Mouse (Mus musculus): ENCODE data around the gene Fam163b.

Fam163b gene

DNA sequence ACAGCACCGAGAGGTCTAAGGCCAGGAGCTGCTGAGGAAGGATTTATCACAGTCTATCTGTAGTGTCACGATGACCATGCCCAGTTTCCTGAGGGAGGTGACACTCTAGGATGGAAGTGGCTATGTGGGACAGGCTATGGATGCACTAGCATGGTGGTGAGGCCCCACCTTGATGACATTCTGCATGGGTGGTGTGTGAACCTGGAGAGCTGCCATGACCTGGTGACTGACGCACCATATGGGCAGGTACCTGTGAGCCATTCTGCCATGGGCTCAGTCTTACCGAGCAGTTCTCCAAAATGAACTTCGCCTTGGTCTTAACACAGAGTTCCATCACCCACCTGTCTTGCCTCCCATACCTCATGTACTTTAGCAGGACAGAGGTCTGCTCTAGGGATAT, 54.7 kb downstream of the Fam163b start:
- no peak for DNase-seq (ENCODE audit: low read depth)

DNA sequence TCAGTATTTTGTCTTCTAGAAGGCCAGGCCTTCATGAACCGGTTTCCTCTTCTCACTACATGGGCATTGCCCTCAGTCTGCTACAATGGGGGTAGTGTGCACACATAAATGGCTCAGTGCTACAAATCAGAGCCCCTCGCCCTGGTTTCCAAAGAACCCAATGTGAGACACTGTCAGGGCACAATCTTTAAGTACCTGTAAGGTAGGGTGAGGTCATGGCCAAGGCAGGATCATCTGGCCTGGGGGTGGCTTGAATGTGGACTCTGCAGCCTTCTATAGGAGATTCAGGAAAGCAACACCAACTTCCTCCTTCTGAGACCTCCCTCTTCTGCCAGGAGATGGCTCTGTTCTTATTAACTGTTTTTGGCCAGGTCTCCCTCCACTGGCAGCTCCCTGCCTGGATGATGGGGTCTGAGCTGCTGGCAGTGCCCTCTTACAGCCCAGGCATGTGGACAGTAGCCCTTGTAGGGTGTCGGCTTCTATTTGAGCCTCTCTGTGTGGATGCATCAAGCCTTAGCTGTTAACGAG, 55.7 kb downstream of the Fam163b start:
- no peak for DNase-seq (ENCODE audit: low read depth)

DNA sequence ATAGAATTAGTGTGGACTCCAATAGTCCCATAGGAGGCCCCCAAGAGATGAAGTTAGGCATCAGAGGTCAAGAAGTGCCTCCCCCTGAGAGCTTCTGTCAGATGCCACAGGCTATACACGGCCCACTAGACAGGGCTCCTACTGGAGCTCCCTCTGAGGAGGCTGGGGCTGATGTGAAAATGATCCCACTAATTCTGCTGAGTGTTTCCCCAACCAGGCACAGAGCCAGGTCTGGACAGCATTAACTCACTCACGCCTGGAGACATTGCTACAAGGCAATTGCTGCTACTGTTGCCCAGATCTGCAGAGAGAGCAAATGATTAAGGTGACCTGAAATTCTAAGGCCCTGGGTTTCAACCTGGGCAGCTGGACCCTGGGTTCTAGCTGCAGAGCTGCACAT, 56.5 kb downstream of the Fam163b start:
- no peak for DNase-seq (ENCODE audit: low read depth)

- DNase-seq (ENCODE audit: low read depth), result no peak
Measured at GRCm38 (mm10) chr2:27084963-27085362, 57.3 kb downstream of the Fam163b start.

DNA sequence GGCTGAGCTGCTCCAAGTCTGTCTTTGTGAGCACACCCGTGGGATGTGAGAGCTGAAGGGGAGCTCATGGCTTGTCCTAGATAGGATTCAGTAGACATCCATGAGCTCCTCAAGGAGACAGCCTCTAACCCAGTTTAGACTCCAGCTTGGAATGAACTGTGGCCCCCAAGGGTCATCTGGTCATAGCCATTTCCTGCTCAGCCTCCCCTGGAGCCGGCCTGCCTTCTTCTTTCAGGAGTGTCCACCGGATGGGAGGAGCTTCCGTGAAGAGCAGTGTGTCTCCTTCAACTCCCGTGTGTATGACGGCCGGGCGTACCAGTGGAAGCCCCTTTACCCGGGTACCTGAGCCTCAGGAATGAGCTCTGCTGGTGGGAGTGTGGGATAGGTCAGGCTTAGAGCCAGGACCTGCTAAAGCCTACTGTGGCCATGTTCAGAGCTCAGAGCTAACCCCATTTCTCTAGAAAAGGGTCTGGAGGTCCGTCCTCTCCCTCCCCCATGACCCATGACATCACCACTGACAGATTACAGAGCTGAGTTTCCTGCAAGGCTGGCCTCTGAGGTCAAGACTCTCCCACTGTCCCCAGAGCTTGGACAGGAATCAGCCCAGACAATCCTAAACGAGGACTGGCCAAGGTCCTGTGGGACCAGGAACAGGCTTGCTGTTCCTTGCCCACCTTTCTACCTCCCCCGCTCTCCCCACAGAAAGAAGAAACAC, 58.4 kb downstream of the Fam163b start:
- no peak for DNase-seq (ENCODE audit: low read depth)

GRCm38 (mm10) chr2:27079649-27080048, 62.6 kb downstream of the Fam163b start:
- no peak for DNase-seq (ENCODE audit: low read depth)

GRCm38 (mm10) chr2:27079152-27079584, 63.1 kb downstream of the Fam163b start, which contains the start of gene Adamtsl2:
Adamtsl2 (plus strand) TSS chr2:27079379.
- peak; percentile 59 for DNase-seq (ENCODE audit: low read depth)

- no peak for DNase-seq (ENCODE audit: low read depth)
Measured at GRCm38 (mm10) chr2:27078312-27078711, 64.0 kb downstream of the Fam163b start.

DNA sequence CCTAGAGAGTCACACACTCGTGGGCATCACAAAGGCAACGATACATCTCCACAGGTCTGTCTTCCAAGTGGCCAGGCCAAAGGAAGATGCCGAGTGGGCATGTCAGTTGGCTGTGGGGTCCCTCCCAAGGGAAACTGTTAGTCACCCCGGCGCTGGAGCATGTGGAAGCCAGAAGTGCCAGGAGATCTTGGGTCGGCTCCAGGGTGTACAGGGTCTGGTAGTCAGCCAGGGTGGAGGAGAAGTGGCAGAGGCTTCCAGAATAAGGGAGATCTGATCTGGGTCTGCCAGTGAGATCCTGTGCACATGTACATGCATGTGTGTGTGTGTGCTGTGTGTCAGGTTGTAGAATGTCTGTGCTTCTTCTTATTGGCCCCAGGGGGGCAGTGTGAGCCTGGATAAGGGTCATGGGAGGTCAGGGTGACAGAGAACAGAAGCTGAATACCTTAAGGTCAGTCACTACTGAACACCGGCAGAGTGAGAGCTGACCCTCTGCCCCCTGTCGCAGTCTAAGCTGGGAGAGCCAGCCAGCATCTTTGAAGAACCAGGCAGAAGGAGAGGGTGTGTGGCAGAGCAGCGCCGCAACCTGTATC, 64.5 kb downstream of the Fam163b start:
- no peak for DNase-seq (ENCODE audit: low read depth)

DNA sequence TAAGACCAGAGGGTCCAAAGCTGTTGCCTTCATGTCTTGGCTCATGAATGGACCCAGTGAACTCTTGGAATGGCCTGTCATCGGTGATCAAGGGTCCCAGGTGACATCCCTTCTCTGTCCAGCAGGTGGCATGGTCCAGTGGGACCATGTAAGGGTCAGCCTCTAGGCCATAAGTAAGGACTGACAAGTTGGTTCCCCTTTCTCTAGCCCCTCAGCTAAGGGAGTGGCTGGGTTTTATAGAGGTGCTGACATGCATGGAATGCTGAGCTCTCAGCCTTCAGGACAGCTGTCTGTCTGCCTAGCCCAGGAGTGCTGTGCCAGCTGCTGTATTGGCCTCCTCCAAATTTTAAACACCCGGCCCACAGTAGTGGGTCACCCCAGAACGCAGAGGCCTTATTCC, 66.8 kb downstream of the Fam163b start:
- no peak for DNase-seq (ENCODE audit: low read depth)

- no peak for DNase-seq (ENCODE audit: low read depth)
Measured at GRCm38 (mm10) chr2:27074804-27075203, 67.5 kb downstream of the Fam163b start.

- no peak for DNase-seq (ENCODE audit: low read depth)
Measured at GRCm38 (mm10) chr2:27073407-27073806, 68.9 kb downstream of the Fam163b start.

DNA sequence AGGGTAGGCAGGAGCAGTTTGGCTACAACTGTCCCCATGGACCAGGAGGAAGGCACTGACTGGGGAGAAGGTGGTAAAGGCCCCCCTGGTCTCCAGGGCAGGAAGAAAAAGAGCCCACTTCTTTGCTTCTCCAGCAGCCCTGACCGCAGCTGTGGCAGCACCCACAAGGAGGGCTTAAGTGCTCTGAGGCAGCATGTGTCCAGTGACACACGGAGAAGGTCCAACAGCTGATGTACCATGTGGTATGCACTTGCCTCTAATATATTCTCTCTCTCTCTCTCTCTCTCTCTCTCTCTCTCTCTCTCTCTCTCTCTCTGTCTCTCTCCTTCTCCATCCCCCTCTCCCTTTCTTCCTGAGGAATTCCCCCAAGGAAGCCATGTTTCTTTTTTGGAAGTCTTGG, 70.3 kb downstream of the Fam163b start, which contains the start of gene Mymk:
Mymk (minus strand) TSS at position 202 of the 400 bp plus-strand sequence.
- no peak for DNase-seq (ENCODE audit: low read depth)

- DNase-seq (ENCODE audit: low read depth), result no peak
Measured at GRCm38 (mm10) chr2:27071137-27071536, 71.2 kb downstream of the Fam163b start.

GRCm38 (mm10) chr2:27070247-27070813, 72.0 kb downstream of the Fam163b start:
- DNase-seq (ENCODE audit: low read depth), result no peak

DNA sequence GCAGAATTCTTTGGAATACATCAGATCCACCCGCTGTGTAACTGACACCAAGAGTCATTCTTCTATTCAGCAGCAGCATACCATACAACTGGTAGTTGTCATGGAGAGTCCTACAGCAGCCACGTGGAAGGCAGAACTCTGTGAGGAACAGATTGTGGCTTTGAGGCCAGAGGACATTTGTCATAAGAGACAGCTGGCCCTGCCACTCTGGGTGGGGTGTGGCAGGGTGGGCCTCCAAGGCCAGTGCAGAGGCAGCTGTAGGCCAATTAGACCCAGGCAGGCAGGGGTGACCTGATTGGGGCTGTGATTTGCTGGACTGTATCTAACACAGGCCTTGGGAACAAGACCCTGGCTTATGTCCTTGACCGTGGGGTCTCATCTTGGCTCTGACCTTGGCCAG, 72.6 kb downstream of the Fam163b start:
- no peak for DNase-seq (ENCODE audit: low read depth)

GRCm38 (mm10) chr2:27067996-27068395, 74.3 kb downstream of the Fam163b start:
- DNase-seq (ENCODE audit: low read depth), result no peak

- DNase-seq (ENCODE audit: low read depth), result no peak
Measured at GRCm38 (mm10) chr2:27067124-27067523, 75.2 kb downstream of the Fam163b start.
